Mouse (Mus musculus) embryonic facial prominence, embryonic 14.5 days (tissue): Measurements from ENCODE around the gene Ergic1. TPM values are rescaled to one million over a fixed set of nuclear protein-coding genes. Genes with fewer than 3 reads are reported as not detected.

Experiments
- ATAC-seq: fragments of 200-750 bp; cut with Nextera tagmentation; 2 replicates; pipeline ENCODE4 v1.8.0; 2017; ENCODE audit warnings: low read depth, moderate number of reproducible peaks, moderate TSS enrichment
- DNase-seq: peaks from one replicate; pipeline ENCODE4 v3.0.0-alpha.2; 2015; ENCODE audit warnings: low spot score
- H3K27ac ChIP-seq: fragments of 300-500 bp; sonication (generic); replicated peaks from 2 replicates; pipeline ENCODE4 v1.5.1; 2014; ENCODE audit warnings: low read depth, mild to moderate bottlenecking, low read length, moderate library complexity
- H3K27me3 ChIP-seq: fragments of 300-500 bp; sonication (generic); replicated peaks from 2 replicates; pipeline ENCODE4 v1.6.1; 2014; ENCODE audit warnings: low read length; ENCODE audit not compliant: control insufficient read depth, insufficient read depth
- H3K36me3 ChIP-seq: fragments of 300-500 bp; sonication (generic); 2 replicates; pipeline ENCODE4 v1.6.1; 2014; ENCODE audit warnings: low read length, mixed read lengths; ENCODE audit not compliant: control insufficient read depth, insufficient read depth
- H3K4me1 ChIP-seq: fragments of 300-500 bp; sonication (generic); 2 replicates; pipeline ENCODE4 v1.6.1; 2014; ENCODE audit warnings: antibody characterized with exemption, low read length; ENCODE audit not compliant: control insufficient read depth, insufficient read depth
- H3K4me2 ChIP-seq: fragments of 300-500 bp; sonication (generic); 2 replicates; pipeline ENCODE4 v1.6.1; 2014; ENCODE audit warnings: low read depth, mild to moderate bottlenecking, low read length, moderate library complexity, mixed read lengths
- H3K4me3 ChIP-seq: fragments of 300-500 bp; sonication (generic); 2 replicates; pipeline ENCODE4 v1.5.1; 2014; ENCODE audit warnings: low read depth, mild to moderate bottlenecking, low read length
- H3K9ac ChIP-seq: fragments of 300-500 bp; sonication (generic); 2 replicates; pipeline ENCODE4 v1.6.1; 2014; ENCODE audit warnings: low read depth, mild to moderate bottlenecking, low read length, moderate library complexity, mixed read lengths
- H3K9me3 ChIP-seq: fragments of 300-500 bp; sonication (generic); 2 replicates; pipeline ENCODE4 v1.6.1; 2016; ENCODE audit warnings: low read length; ENCODE audit not compliant: control insufficient read depth
- WGBS: fragments of 180-500 bp; shearing (Covaris S2); extraction: QIAGEN DNeasy Blood & Tissue Kit; methylation state at CpG from one replicate; pipeline ENCODE4 v1.1.7; 2014; 5-methylcytosine and 5-hydroxymethylcytosine counted together
- polyA plus RNA-seq: library from polyadenylated mRNA; unstranded; fragments of >200 nt; fragmentation: Nextera tagmentation; extraction: Ambion mirVana; gene quantifications from 2 replicates; pipeline ENCODE4 v1.2.1, GENCODE M21; 2014

Gene Ergic1
- polyA plus RNA-seq, 1 experiment from 2014 or later = 149 TPM

- H3K9ac ChIP-seq = no peak overlapping the region
- ATAC-seq = no peak
- H3K27me3 ChIP-seq = no peaks in the 10 kb centered on the region
- 59% methylated on average over 5 of the region's 5 CpGs for WGBS
- no peak overlapping the region for H3K4me2 ChIP-seq
- H3K4me1 ChIP-seq = peaks cover 20% of the 10 kb centered on the region
- DNase-seq = no peak
- no peaks in the 10 kb centered on the region for H3K36me3 ChIP-seq
- no peaks in the 10 kb centered on the region for H3K9me3 ChIP-seq
- H3K27ac ChIP-seq = no peak overlapping the region
- H3K4me3 ChIP-seq = no peak overlapping the region
Measured at GRCm38 (mm10) chr17:26533871-26534372, 27.4 kb upstream of the Ergic1 start.

- Histone ChIP-seq H3K36me3 (no peaks in the 10 kb centered on the region), H3K27ac (no peak overlapping the region), H3K4me2 (no peak overlapping the region), H3K27me3 (no peaks in the 10 kb centered on the region), H3K9me3 (no peaks in the 10 kb centered on the region), H3K9ac (no peak overlapping the region), H3K4me3 (no peak overlapping the region), H3K4me1 (peaks cover 18% of the 10 kb centered on the region)
- WGBS = 85% methylated on average over 5 of the region's 5 CpGs
- ATAC-seq (no peak), DNase-seq (no peak)
Measured at GRCm38 (mm10) chr17:26534695-26535094, 26.6 kb upstream of the Ergic1 start.

GRCm38 (mm10) chr17:26535251-26536136 lies 25.8 kb upstream of the Ergic1 start:
- DNase-seq = no peak
- no peak overlapping the region for H3K9ac ChIP-seq
- WGBS = 70% methylated on average over 7 of the region's 7 CpGs
- no peak overlapping the region for H3K4me2 ChIP-seq
- H3K4me1 ChIP-seq = peaks cover 11% of the 10 kb centered on the region
- H3K9me3 ChIP-seq = no peaks in the 10 kb centered on the region
- no peak overlapping the region for H3K27ac ChIP-seq
- no peaks in the 10 kb centered on the region for H3K27me3 ChIP-seq
- no peak for ATAC-seq
- no peaks in the 10 kb centered on the region for H3K36me3 ChIP-seq
- no peak overlapping the region for H3K4me3 ChIP-seq

GRCm38 (mm10) chr17:26537722-26538471 lies 23.4 kb upstream of the Ergic1 start:
- H3K9ac ChIP-seq = no peak overlapping the region
- H3K27me3 ChIP-seq = no peaks in the 10 kb centered on the region
- no peaks in the 10 kb centered on the region for H3K9me3 ChIP-seq
- no peak overlapping the region for H3K4me2 ChIP-seq
- no peak overlapping the region for H3K4me3 ChIP-seq
- no peak for ATAC-seq
- 29% methylated on average over 6 of the region's 6 CpGs for WGBS
- H3K4me1 ChIP-seq = no peaks in the 10 kb centered on the region
- no peaks in the 10 kb centered on the region for H3K36me3 ChIP-seq
- H3K27ac ChIP-seq = no peak overlapping the region
- no peak for DNase-seq

- Histone ChIP-seq H3K27ac (no peak overlapping the region), H3K9me3 (no peaks in the 10 kb centered on the region), H3K4me1 (no peaks in the 10 kb centered on the region), H3K9ac (no peak overlapping the region), H3K36me3 (no peaks in the 10 kb centered on the region), H3K4me3 (no peak overlapping the region), H3K27me3 (no peaks in the 10 kb centered on the region), H3K4me2 (no peak overlapping the region)
- WGBS = 82% methylated on average over 5 of the region's 5 CpGs
- DNase-seq (no peak), ATAC-seq (no peak)
Measured at GRCm38 (mm10) chr17:26540083-26540482, 21.2 kb upstream of the Ergic1 start.

GRCm38 (mm10) chr17:26544319-26544963 lies 16.8 kb upstream of the Ergic1 start:
- WGBS = 85% methylated on average over 8 of the region's 8 CpGs
- Histone ChIP-seq H3K27me3 (no peaks in the 10 kb centered on the region), H3K4me2 (no peak overlapping the region), H3K36me3 (no peaks in the 10 kb centered on the region), H3K4me3 (no peak overlapping the region), H3K9ac (no peak overlapping the region), H3K27ac (no peak overlapping the region), H3K4me1 (peaks cover 4% of the 10 kb centered on the region; the same call in 1 of the 2 replicates), H3K9me3 (no peaks in the 10 kb centered on the region)
- ATAC-seq (no peak), DNase-seq (peak; percentile 22)

- no peak overlapping the region for H3K4me3 ChIP-seq
- H3K36me3 ChIP-seq = no peaks in the 10 kb centered on the region
- no peaks in the 10 kb centered on the region for H3K9me3 ChIP-seq
- peaks cover 4% of the 10 kb centered on the region; the same call in 1 of the 2 replicates for H3K4me1 ChIP-seq
- WGBS = 11% methylated on average over 7 of the region's 7 CpGs
- peak; percentile 82 for DNase-seq
- H3K27me3 ChIP-seq = no peaks in the 10 kb centered on the region
- no peak overlapping the region for H3K4me2 ChIP-seq
- H3K27ac ChIP-seq = peak overlapping the region; percentile 56; the same call in 1 of the 2 replicates
- no peak overlapping the region for H3K9ac ChIP-seq
- ATAC-seq = peak; percentile 70; the same call in 1 of the 2 replicates
Measured at GRCm38 (mm10) chr17:26547771-26548170, 13.5 kb upstream of the Ergic1 start.

- WGBS = 3% methylated on average over 2 of the region's 5 CpGs
Measured at GRCm38 (mm10) chr17:26548566-26548965, 12.7 kb upstream of the Ergic1 start.

More at GRCm38 (mm10) chr17:26548566-26548965, 12.7 kb upstream of the Ergic1 start:
- Histone ChIP-seq H3K4me2 (no peak overlapping the region), H3K9ac (no peak overlapping the region), H3K4me3 (no peak overlapping the region), H3K9me3 (no peaks in the 10 kb centered on the region), H3K27me3 (no peaks in the 10 kb centered on the region), H3K27ac (no peak overlapping the region), H3K36me3 (no peaks in the 10 kb centered on the region), H3K4me1 (peaks cover 4% of the 10 kb centered on the region; the same call in 1 of the 2 replicates)
- ATAC-seq = no peak
- no peak for DNase-seq
